Mouse (Mus musculus) gastrocnemius, adult 8-10 months (tissue): ENCODE results near the gene Nutf2-ps1. TPM values are rescaled to one million over a fixed set of nuclear protein-coding genes. Genes with fewer than 3 reads are reported as not detected.
"Not testable (repeated sequence)": the region's sequence is repeated elsewhere in the genome, so short reads cannot be mapped to it uniquely, and the experiment has no call there.

Experiments
- DNase-seq, 2 experiments: peaks; one replicate each; pipeline ENCODE4 v3.0.0; 2022; ENCODE audit warnings: low spot score in 2 of 2
- total RNA-seq, 4 experiments: library from RNA; stranded (reverse); gene quantifications; 2 replicates each; pipeline ENCODE4 v1.2.4; 2022

Nutf2-ps1 gene
- total RNA-seq = 10 to 100 TPM; 46.2 to 86.0 (median 80.1) TPM

DNA sequence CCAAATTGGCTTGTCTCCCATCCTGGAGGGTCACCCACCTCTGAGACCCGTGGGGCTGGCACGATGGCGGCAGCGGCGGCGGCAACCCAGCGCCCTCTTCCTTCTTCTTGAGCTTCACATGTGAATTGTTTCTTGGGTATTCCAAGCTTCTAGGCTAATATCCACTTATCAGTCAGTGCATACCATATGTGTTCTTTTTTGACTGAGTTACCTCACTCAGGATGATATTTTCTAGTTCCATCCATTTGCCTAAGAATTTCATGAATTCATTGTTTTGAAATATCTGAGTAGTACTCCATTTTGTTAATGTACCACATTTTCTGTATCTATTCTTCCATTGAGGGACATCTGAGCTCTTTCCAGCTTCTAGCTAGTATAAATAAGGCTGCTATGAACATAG lies at the start of gene Nutf2-ps1:
Nutf2-ps1 (minus strand) TSS at position 101 of the 400 bp plus-strand sequence.
- not testable (repeated sequence) for DNase-seq

DNA sequence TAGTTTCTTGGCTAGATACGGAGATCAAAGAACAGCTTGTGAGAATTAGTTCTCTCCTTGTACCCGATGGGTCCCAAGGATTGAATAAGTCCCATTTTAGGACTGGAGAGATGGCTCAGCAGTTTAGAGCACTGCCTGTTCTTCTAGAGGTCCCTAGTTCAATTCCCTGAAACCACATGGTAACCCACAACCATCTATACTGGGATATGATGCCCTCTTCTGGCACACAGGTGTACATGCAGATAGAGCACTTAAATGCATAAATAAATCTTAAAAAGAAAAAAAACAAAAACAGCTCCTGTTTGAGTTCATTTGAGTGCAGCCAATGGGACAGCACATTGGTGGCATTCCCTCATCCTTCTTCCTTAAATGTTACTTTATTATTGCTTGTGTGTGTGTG lies 49.2 kb upstream of the Nutf2-ps1 start:
- DNase-seq = no peak

DNA sequence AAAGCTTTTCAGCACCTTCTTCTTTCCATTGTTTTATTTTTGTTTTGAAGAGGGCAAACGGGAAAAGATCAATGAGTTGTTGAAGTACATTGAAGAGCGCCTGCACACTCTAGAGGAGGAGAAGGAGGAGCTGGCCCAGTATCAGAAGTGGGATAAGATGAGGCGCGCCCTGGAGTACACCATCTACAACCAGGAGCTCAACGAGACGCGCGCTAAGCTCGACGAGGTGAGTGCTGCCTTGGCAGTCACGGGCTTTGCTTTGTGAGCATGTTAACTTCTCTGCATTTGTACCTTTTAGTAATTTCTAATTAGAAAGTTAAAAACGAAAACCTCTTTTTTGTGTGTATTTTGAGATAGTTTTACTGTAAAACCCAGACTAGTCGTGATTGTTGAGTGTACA lies 32.8 kb upstream of the Nutf2-ps1 start:
- DNase-seq = no peak

DNA sequence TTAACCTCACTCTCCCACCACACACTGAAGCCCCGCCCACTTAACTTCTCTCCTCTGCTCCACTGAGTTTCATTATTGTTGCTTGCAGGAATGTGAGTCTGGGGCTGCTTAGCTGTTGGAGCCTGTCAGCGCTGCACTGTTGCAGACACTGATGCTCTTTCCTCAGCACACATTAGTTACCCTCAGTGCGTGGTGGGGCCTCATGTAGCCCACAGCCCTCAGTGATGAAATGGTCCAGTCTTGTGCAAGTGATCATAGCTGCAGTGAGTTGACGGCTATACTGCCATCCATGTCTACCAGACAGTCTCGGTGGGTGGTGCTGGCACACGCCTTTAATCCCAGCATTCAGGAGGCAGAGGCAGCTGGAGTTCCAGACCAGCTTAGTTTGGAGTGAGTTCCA lies 20.1 kb upstream of the Nutf2-ps1 start:
- no peak for DNase-seq

DNA sequence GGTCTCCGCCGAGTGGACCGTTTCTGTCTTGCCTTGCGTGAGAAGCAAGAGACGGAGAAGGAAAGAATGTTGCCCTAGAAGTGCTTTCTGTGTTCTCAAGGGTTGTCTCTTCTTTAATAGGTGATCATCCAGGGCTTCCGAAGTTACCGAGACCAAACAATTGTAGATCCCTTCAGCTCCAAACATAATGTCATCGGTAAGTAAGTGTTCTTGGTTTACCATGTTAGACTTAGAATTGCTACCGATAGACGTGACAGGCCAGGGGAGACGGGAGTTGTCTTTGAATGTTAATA lies 12.4 kb upstream of the Nutf2-ps1 start:
- DNase-seq = no peak

DNA sequence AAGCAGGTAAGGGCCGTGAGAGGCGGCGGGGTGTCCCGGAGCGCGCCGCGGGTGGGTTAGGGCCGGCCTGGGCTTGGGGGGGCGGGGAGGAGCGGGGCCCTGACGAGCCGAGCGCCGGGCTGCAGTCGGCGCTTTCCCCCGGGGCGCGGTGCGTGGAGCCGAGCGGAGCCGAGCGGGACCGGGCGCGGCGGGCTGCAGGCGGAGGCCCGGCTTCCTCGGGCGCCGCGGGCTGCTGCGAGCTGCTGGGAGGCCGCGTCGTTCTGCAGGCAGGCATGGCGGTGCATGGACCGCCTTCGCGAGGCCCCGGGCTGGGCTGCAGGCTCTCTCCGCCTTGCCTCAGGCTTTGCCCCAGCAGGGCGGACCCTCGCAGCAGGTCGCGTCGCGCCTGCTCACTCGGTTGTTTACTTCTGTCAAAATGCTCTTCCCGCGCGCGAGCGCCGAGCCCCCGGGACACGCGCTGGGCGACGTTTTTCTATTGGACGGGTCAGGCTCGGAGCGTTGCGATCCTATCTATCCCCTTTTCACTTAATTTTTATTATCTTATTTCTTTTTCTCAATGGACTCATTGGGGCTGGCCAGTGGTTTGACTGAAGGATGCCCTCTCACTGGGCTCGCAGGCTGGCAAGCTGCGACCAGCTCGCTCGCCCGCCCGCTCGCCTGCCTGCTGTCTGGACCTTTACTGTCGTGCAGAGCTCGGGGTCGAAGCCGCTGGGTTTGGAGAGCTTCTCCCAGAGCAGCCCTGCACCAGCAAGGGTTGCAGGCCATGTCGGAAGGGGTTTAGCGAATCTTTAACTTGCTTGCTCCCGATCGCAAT lies 11.9 kb upstream of the Nutf2-ps1 start:
- DNase-seq = peak in 1 of 2 experiments; percentile 25

DNA sequence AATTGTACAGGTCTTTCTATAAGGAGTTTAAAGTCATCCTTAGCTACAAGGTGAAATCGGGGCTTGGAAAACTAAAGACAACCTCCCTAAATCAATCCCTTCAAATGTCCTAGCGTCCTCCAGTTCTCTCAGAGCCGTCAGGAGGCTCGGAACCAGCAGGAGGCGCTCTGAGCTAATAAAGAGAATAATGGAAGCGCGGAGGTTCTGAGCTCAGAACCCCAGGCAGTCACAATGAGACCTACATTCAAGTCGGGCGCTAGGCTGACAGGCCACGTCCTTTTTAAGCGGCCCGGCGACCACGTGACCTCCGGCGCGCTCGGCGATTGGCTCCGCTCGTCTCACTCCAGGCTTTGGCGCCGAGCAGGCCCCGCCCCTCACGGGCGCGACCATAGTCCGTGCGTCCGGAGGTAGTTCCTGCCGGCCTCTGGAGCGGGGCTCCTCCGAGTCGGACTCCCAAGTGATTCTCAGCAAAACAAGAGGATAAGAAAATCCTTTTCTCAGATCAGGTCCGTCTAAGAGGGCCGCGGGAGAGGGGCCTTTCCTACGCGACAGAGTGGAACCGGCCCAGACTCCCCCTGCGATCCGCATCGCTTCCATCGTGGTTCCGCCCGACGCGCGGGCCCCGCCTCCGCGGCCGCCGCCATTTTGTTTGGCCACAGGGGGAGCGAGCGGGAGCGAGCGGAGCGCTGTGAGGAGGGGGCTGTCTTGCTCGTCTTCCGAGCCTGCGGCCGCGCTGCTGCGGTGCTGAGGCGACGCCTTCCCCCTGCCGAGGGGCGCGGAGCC lies 11.1 kb upstream of the Nutf2-ps1 start, which contains the start of gene Smc3:
Smc3 (plus strand) TSS at position 642 of the 783 bp plus-strand sequence.
- DNase-seq = peak; percentile 98 to 99

DNA sequence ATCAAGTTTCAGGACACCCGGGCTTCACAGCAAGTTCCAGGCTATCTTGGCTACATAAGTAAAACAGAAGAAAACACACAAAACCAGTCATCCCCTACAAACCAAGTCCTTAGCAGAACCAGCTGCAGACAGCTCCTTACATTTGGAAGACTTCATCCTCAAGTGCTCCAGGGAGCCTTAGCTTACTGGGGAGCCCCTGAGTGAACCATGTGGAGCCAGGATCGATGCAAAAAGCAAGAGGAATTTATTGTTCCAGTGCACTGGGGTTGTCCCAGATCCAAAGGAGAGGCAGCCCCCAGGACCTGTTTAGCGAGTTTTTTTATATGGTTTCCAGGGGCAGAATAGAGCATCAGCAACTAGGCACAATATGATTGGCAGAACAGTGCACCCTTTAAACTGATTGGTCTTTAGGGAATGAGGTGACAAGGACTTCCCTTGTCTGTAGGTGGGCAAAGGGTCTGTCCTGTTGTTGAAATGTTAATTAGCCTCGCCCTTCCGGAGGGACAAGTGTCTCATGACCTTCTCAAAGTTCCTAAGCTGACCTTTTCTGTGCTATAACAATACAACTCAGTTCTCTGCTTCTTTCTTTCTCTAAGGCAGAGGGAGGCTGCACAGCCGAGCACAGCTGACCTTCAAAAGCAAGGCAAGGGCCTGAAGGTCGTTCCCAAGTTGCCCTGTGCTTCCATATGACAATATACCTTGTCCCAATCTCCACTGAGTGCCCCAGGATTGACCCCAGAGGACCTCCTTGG lies 8.0 kb upstream of the Nutf2-ps1 start:
- no peak for DNase-seq

DNA sequence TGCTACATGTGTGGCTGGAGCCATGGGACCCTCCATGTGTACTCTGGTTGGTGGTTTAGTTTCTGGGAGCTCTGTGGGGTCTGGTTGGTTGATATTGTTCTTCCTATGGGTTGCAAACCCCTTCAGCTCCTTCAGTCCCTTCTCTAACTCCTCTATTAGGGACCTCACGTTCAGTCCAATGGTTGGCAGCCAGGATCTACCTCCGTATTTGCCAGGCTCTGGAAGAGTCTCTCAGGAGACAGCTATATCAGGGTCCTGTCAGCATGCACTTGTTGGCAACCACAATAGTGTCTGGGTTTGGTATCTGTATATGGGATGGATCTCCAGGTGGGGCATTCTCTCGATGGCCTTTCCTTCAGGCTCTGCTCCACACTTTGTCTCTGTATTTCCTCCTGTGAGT lies 1.2 kb downstream of the Nutf2-ps1 start:
- DNase-seq = not testable (repeated sequence)

DNA sequence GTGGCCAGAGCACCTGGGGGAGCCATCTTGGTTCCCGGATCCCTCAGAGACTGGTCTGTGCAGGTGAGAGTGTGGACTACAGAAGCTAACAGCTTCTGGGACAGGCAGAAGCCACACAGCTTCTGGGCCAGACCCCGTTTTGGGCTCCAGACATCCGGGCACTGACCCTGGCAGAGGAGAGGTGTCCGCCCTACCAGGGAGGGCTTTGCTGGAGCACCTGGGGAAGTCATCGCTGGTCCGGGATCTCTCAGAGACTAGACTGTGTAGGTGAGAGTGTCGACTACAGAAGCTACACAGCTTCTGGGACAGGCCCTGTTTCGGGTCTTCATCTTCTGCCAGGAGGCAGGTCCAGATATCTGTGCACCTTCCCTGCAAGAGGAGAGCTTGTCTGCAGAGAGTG lies 8.6 kb downstream of the Nutf2-ps1 start:
- DNase-seq = not testable (repeated sequence)

DNA sequence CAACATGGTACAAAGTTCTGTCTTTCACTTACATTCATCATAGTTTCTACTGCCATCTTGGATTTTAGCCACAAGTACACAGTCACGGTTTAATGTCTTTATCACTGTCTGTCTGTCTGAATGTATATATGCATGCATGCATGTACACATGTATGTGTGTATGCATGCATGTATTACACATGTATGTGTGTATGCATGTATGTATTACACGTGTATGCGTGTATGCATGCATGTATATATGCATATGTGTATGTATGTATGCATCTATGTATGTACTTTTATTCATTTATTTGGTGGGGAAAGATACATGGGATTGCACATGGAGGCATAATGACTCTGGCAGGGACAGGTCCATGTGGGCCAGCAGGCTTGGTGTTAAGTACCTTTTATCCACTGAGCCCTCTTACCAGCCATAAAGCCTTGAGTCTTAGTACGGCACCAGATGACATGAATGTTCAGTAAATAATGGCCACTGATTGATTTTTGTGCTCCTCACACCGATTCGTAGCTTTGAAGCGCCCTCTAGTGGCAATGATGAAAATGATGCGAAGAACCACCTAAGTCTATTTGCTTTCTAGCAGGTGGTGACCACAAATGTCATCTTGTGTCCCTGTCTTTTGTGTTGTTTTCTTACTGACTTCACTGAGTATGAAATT lies 10.1 kb downstream of the Nutf2-ps1 start:
- no peak for DNase-seq

DNA sequence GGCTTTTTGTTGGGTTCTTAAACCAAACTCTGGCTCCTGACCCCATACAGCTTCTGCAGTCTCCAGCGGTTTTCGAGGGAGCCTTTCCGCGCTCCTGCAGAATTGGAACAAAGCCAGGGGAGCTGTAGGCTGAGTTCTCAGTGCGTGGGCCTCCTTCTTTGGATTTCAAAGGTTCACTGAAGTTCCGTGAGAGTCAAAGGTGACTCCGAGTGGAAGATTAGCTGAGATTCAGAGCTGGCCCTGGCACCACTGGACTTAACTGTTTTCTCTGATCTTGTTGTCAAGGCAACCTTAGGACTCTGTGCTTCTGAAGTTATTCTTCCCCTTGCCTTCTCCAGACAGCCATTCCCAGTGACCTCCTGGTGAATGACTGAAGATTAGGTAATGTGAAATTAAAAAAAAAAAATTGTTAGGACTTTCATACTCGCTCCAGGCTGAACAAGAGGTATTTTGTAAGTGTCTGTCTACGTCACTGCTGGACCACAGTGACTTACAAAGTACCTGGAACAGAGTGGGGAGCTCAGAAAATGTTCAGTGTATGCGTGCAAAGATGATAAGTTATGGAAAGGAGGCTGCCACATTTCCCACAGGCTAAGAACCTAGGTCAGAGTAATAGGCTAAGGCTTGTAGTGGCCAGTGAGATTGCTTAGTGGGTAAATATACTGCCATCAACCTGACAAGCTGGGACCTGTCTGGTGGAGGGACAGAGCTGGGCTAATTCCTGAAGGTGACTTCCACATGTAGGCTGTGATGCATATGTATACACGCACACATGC lies 11.7 kb downstream of the Nutf2-ps1 start:
- no peak for DNase-seq

DNA sequence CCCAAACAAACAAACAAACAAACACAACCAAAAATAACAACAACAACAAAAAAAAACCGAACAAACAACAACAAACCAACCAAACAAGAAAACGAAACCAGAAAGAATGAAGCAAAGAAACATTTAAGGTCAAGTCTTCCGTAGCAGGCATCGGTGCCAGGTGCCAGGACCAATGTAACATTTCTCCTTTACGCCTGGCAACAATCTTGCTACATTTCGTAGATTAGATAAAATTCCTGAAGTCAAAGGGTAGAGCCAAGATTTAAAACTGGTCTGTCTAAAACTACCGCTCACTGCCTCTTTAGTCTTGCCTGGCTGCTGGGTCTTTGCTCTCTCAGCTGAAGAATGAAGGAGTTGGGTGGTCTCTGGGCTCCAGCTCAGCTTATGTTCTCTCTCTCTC lies 12.8 kb downstream of the Nutf2-ps1 start:
- DNase-seq = no peak

DNA sequence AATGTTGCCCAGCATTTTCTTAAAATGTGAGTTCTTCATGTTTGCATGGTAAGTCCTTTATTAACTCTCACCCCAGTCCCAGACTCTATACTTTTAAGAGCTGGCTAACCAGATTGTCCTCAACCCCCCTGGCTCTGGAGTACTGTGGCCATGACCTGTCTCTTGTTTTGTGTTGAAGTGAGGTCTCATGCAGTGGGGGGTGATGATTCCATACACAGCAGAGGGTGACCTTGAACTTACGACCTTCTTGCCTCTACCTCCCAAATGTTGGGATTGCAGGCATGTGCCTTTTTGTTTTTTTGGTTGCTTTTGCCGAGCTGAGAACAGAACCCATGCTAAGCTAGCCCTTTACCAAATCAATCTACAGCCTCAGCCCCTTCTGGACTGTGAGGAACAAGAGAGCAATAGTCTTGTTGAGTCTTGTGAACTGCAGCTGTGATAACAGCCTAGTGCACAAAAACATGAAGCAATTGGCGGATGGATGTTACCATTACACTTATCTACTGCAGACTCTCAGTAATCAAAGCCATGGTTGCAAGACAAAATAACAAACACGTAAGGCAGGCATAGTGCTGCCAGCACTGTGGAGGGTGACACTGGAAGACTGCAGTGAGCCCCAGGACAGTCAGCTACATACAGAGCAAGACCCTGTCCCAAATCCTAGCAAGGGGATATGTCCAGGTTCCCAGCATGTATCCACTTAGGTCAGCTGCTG lies 13.4 kb downstream of the Nutf2-ps1 start:
- DNase-seq = no peak

DNA sequence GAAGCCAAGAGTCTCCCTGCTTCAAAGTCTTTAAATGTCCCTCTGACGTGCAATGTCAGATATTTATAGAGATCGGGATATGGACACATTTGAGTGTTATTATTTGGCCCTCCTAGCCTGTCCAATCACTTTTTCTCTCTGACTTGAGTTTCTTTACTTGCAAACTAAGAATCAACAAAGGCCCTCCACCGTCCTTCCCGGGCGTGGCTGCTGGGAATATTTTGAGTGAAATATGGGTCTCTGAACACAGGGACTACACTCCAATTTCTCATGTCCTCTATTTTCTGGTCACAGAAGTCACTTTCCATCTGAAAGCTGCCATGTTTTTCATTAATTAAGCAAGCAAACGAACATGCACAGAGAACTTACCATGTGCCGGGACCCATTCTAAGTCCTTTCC lies 14.3 kb downstream of the Nutf2-ps1 start:
- DNase-seq = no peak

DNA sequence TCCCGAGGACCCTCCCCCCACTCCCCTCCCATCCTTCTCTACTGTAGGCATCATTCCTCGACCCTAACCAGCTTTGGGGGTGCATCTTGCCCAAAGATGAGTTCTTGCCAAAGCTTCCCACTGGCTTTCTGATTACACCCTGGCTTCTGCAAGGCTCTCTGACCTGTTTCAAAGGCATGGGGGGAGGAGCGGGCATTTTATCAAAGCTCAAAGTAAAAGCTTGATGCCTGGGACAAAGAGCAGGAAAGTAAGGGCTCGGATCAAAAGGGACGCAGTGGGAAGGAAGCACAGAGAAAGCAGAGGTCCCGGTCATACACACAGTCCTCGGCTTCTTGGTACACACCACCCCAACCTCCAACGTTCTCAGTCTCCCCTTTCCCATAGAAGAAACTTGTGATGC lies 14.7 kb downstream of the Nutf2-ps1 start:
- no peak for DNase-seq

DNA sequence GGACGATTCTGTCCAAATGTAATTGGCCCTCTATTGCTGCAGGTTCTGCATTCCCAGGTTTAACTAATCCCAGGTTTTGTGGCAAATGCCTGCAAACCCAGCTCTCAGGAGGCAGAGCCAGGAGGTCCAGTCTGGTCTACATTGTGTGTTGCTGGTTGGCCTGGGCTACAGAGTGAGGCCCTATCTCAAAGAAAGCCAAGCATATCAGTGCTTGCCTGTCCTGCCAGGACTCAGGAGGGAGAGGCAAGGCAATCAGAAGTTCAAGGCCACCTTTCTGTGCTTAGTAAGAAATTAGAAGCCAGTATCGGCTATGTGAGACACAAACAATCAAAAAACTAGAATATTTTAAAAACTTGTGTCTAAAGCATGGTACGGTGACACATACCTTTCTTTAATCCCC lies 15.7 kb downstream of the Nutf2-ps1 start:
- DNase-seq = no peak

DNA sequence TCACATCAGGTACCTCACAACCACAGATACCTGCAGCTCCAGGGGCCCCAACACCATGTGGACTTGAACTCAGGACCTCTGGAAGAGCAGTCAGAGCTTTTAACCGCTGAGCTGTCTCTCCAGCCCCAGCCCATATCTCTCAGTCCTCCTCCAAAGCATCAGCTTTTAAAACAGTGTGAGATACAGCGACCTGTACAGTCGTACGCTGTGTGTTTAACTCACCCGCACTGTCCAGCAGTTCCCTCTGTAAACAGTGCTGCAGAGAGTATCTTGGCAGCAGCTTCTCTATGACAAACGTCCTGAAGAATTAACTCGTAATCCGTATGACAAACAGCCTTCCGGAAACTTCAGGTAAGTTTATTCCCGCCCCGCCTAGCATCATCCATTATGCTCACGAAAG lies 16.3 kb downstream of the Nutf2-ps1 start:
- no peak for DNase-seq

DNA sequence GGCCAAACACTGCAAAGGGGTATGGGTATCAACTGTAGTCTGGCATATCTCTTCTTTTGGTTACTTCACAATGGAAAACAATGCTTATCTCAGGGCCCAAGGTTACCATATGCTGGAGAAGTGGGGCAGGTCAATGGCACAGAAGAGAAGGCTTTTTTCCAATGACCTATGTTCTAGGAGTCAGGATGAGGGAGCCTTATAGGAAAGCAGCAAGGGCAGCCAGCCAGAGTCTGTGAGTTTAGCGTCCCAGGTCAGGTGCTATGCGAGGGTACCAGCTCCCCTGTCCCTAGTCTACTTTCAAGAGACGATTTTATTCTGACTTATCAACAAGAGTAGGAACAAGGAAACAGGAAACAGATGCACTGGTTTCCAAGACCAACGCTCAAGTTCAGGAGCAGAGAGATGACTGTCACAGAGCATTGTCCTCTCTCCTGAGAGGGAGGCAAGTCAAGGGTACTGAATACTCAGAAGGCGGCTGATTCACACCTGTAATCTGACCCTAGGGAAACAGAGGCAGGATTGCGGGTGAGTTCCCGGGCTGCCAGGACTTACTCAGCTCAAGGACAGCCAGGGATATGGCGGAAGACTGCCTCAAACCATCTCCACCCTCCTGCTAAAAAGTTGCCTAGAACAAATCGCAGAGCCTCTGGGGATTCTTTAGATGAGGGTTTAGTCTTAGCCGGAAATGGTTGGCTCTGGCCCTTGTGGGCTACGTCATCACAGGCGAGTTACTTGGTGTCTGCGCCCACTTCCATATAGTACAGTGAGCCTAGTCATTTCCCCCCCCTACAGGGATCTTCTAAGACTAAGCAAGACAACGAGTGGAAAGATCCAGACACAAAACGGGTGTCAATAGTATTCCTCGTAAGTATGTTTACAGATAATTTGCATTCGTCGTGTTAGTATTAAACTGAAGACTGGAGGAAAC lies 17.1 kb downstream of the Nutf2-ps1 start:
- no peak for DNase-seq
